Mouse (Mus musculus) MEL (cell line): ENCODE results near the gene Pecam1.

Experiments
- CTCF ChIP-seq, 3 experiments: IDR thresholded peaks in 2 of 3; conservative IDR thresholded peaks in 1 of 3; 2 replicates each; pipeline ENCODE4 v1.5.1; 2011 to 2012; ENCODE audit warnings: low read length in 3 of 3, low read depth in 2 of 3, mild to moderate bottlenecking in 2 of 3, improper control_type of control experiment in 1 of 3, inconsistent platforms in 1 of 3, mixed read lengths in 1 of 3, moderate library complexity in 1 of 3; ENCODE audit not compliant: control insufficient read depth in 1 of 3, insufficient read depth in 1 of 3, poor library complexity in 1 of 3, severe bottlenecking in 1 of 3
- EP300 ChIP-seq, 2 experiments: IDR thresholded peaks; 2 replicates each; pipeline ENCODE4 v1.6.1; 2011; ENCODE audit warnings: improper control_type of control experiment in 2 of 2, low read length in 2 of 2, low read depth in 1 of 2, mild to moderate bottlenecking in 1 of 2
- MAX ChIP-seq: IDR thresholded peaks from 2 replicates; pipeline ENCODE4 v1.6.1; 2011; ENCODE audit warnings: low read length, improper control_type of control experiment

DNA sequence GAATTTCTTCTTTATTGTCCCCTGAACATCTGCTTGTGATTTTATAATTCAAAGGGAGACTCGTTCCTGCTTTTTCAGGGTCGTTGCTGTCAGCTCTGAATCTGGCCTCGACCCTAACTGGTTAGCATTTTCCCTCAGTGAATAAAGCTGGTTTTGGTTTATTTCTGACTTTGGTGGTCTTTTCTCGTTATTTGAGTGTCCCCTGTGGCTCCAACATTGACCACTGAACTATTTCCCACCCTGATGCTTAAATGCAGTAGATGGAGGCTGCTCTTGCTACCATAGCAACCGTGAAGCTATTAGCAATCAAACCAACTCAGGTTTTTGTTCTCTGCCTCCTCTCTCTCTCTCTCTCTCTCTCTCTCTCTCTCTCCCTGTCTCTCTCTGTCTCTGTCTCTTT, 22.5 kb downstream of the Pecam1 start:
- TF ChIP-seq MAX (no peak), EP300 (IDR thresholded peaks at IDR 0.05; ENCODE audit: low read depth in 1 of 2, low read length in 2 of 2) (no peak), CTCF (IDR thresholded peaks at IDR 0.05 in 2 of 3, conservative IDR thresholded peaks at IDR 0.05 in 1 of 3; ENCODE audit: control insufficient read depth in 1 of 3, insufficient read depth in 1 of 3, low read depth in 2 of 3, low read length in 3 of 3, poor library complexity in 1 of 3, severe bottlenecking in 1 of 3) (no peak)
